Mouse (Mus musculus): ENCODE data around the gene Mfap4.

GRCm38 (mm10) chr11:61537362-61537761 lies 52.1 kb downstream of the Mfap4 start:
- TF ChIP-seq EP300 (optimal IDR thresholded peaks at IDR 0.05) (no peak), CTCF (IDR thresholded peaks at IDR 0.05; ENCODE audit: low read depth) (no peak)

Measured in stomach, postnatal 0 days (tissue).